Mouse (Mus musculus) liver, embryonic 13.5 days (tissue): ENCODE results near the gene Patz1. TPM values are rescaled to one million over a fixed set of nuclear protein-coding genes. Genes with fewer than 3 reads are reported as not detected.

Experiments used
- ATAC-seq: fragments of 200-750 bp; cut with Nextera tagmentation; 2 replicates; pipeline ENCODE4 v1.8.0; 2017; ENCODE audit warnings: low read depth, mild to moderate bottlenecking, moderate number of reproducible peaks, moderate library complexity
- DNase-seq: peaks from one replicate; pipeline ENCODE4 v3.0.0; 2022
- H3K27ac ChIP-seq: fragments of 300-500 bp; sonication (generic); 2 replicates; pipeline ENCODE4 v1.5.1; 2015; ENCODE audit warnings: moderate library complexity, mild to moderate bottlenecking, inconsistent platforms
- H3K27me3 ChIP-seq: fragments of 300-500 bp; sonication (generic); 2 replicates; pipeline ENCODE4 v1.6.1; 2015; ENCODE audit warnings: mild to moderate bottlenecking, inconsistent platforms
- H3K36me3 ChIP-seq: fragments of 300-500 bp; sonication (generic); 2 replicates; pipeline ENCODE4 v1.6.1; 2015; ENCODE audit warnings: mild to moderate bottlenecking, inconsistent platforms
- H3K4me1 ChIP-seq: fragments of 300-500 bp; sonication (generic); replicated peaks from 2 replicates; pipeline ENCODE4 v1.6.1; 2015; ENCODE audit warnings: inconsistent platforms
- H3K4me2 ChIP-seq: fragments of 300-500 bp; sonication (generic); 2 replicates; pipeline ENCODE4 v1.6.1; 2015; ENCODE audit warnings: inconsistent platforms, mild to moderate bottlenecking, moderate library complexity
- H3K4me3 ChIP-seq: fragments of 300-500 bp; sonication (generic); replicated peaks from 2 replicates; pipeline ENCODE4 v1.5.1; 2015; ENCODE audit warnings: mild to moderate bottlenecking, inconsistent platforms
- H3K9ac ChIP-seq: fragments of 300-500 bp; sonication (generic); 2 replicates; pipeline ENCODE4 v1.6.1; 2015; ENCODE audit warnings: mild to moderate bottlenecking, inconsistent platforms
- H3K9me3 ChIP-seq: fragments of 300-500 bp; sonication (generic); replicated peaks from 2 replicates; pipeline ENCODE4 v1.6.1; 2016; ENCODE audit warnings: inconsistent platforms
- WGBS: fragments of 180-500 bp; shearing (Covaris S2); methylation state at CpG from one replicate; pipeline ENCODE4 v1.1.7; 2015; ENCODE audit not compliant: insufficient replicate concordance; 5-methylcytosine and 5-hydroxymethylcytosine counted together
- polyA plus RNA-seq: library from polyadenylated mRNA; unstranded; fragments of >200 nt; fragmentation: Nextera tagmentation; extraction: Ambion mirVana; gene quantifications from 2 replicates; pipeline ENCODE4 v1.2.1, GENCODE M21; 2015

Patz1 gene
- polyA plus RNA-seq, 1 experiment from 2014 or later = 14.8 TPM

GRCm38 (mm10) chr11:3282887-3283286, 5.8 kb upstream of the Patz1 start:
- Histone ChIP-seq H3K9ac (no peak overlapping the region), H3K27me3 (no peaks in the 10 kb centered on the region), H3K9me3 (peaks cover 19% of the 10 kb centered on the region), H3K4me2 (no peak overlapping the region), H3K36me3 (no peaks in the 10 kb centered on the region), H3K4me1 (peaks cover 4% of the 10 kb centered on the region), H3K4me3 (no peak overlapping the region), H3K27ac (no peak overlapping the region)
- ATAC-seq (no peak), DNase-seq (no peak)
- 73% methylated on average over 6 of the region's 6 CpGs for WGBS

DNA sequence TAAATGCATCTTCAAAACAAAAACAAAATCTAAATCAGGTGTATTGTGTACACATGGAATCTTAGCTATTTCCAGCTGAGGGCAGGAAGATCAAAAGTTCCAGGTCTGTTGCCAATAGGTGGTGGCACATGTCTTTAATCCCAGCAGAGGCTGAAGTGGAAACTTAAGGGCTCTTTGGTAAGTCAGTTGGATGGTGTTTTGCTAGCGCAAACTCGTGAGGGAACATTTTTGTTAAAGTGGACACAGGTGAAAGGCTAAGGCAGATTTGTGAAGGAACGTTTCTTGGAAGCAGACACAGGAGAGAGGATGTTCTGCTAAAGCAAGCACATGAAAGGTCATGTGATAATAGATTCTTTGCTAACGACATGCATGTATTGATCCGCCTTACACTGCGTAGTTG, 5.0 kb upstream of the Patz1 start:
- 86% methylated on average over 6 of the region's 6 CpGs for WGBS
- Histone ChIP-seq H3K9me3 (peaks cover 19% of the 10 kb centered on the region), H3K4me1 (peaks cover 12% of the 10 kb centered on the region), H3K27me3 (peaks cover 6% of the 10 kb centered on the region; the same call in 1 of the 2 replicates), H3K4me3 (no peak overlapping the region), H3K27ac (no peak overlapping the region), H3K36me3 (no peaks in the 10 kb centered on the region), H3K9ac (no peak overlapping the region), H3K4me2 (no peak overlapping the region)
- DNase-seq (no peak), ATAC-seq (no peak)

DNA sequence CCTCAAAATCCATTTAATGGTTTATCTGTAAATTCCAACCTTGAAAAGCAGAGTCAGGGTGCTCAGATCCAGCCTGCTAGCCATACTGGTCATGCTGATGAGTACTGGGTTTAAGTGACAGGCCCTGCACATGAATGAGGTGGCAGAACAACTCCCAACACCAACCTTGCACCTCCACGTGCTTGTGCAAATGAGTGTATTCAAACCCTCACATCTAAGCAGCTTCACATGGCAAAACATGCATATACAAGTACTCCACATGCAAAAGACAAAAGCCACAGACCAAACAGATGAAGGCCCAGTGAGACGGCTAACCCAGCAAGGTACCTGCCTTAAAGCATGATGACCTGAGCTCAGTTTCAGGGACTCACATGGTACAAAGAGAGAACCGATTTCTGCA, 2.7 kb upstream of the Patz1 start:
- Histone ChIP-seq H3K4me1 (peaks cover 27% of the 10 kb centered on the region), H3K27ac (no peak overlapping the region), H3K9ac (no peak overlapping the region), H3K36me3 (no peaks in the 10 kb centered on the region), H3K4me2 (no peak overlapping the region), H3K27me3 (peaks cover 7% of the 10 kb centered on the region; the same call in 1 of the 2 replicates), H3K4me3 (no peak overlapping the region), H3K9me3 (peaks cover 12% of the 10 kb centered on the region; the same call in 1 of the 2 replicates)
- ATAC-seq (no peak), DNase-seq (no peak)
- 55% methylated on average over 3 of the region's 3 CpGs for WGBS

GRCm38 (mm10) chr11:3287131-3287530, 1.5 kb upstream of the Patz1 start:
- DNase-seq = no peak

GRCm38 (mm10) chr11:3287921-3288320, 753 bp upstream of the Patz1 start:
- Histone ChIP-seq H3K27ac (0 out of 2 replicates have a peak overlapping the region, but pooled peaks have one; percentile 92), H3K36me3 (no peaks in the 10 kb centered on the region), H3K9ac (0 out of 2 replicates have a peak overlapping the region, but pooled peaks have one; percentile 93), H3K9me3 (0 out of 2 replicates have a peak, but pooled peaks cover under 1% of the 10 kb centered on the region), H3K4me3 (peak overlapping the region; percentile 88), H3K4me2 (peak overlapping the region; percentile 99), H3K4me1 (peaks cover 47% of the 10 kb centered on the region), H3K27me3 (peaks cover 7% of the 10 kb centered on the region; the same call in 1 of the 2 replicates)
- DNase-seq = no peak
- ATAC-seq = no peak
- 42% methylated on average over 5 of the region's 5 CpGs for WGBS

More at GRCm38 (mm10) chr11:3287131-3287530, 1.5 kb upstream of the Patz1 start:
- Histone ChIP-seq H3K9ac (no peak overlapping the region), H3K27me3 (peaks cover 7% of the 10 kb centered on the region; the same call in 1 of the 2 replicates), H3K4me3 (no peak overlapping the region), H3K9me3 (0 out of 2 replicates have a peak, but pooled peaks cover 2% of the 10 kb centered on the region), H3K27ac (no peak overlapping the region), H3K4me2 (no peak overlapping the region), H3K36me3 (no peaks in the 10 kb centered on the region), H3K4me1 (peaks cover 39% of the 10 kb centered on the region)
- ATAC-seq = no peak
- WGBS = 69% methylated on average over 6 of the region's 6 CpGs

GRCm38 (mm10) chr11:3289302-3289802, 678 bp downstream of the Patz1 start:
- DNase-seq (peak; percentile 63), ATAC-seq (peak; percentile 63)
- under 1% methylated on average over 35 of the region's 40 CpGs for WGBS
- Histone ChIP-seq H3K36me3 (peaks cover 14% of the 10 kb centered on the region), H3K27me3 (peaks cover 7% of the 10 kb centered on the region; the same call in 1 of the 2 replicates), H3K27ac (peak overlapping the region; percentile 92), H3K9me3 (no peaks in the 10 kb centered on the region), H3K9ac (peak overlapping the region; percentile 93), H3K4me2 (peak overlapping the region; percentile 99), H3K4me1 (peaks cover 61% of the 10 kb centered on the region), H3K4me3 (peak overlapping the region; percentile 88)

DNA sequence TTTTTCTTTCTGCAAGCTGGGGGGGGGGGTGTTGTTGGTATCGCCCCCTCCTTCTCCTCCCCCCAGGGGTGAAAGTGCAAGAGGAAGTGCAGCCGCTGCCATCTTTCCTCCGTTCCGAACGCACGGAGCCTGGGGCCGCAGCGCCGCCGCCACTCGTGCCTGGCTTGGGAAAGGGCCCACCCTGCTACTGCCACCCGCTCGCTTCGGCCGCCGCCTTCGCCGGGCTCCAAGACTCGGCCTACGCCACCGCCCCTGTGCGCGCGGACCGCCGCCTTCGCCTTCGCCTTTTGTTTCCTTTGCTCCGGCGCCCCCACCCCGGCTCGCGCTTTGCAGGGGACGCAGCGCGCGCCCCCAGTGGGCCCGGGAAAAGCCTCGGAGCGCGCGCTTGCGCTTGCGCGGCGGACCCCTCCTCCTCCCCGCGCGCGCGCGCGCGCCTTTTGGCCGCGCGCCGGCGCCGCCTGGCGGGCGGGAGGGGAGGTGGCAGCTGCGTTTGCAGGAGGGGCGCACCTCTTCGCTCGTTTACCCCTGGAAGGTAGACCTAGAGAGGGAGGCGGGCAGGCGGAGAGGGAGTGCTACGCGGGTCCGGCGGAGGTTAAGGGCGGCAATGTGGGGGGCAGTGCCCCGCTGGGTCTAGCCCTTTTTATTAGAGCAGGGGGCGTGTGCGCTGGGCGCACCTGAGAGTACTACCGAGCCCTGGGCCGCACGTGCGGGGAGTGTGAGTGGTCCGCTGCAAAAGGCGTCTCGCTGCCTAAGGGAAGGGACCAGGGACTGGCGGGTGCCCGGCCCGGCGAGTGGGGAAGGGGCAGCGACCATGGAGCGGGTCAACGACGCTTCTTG, 1.3 kb downstream of the Patz1 start:
- peak overlapping the region; percentile 92 for H3K27ac ChIP-seq
- under 1% methylated on average over 77 of the region's 92 CpGs for WGBS
- peaks cover 21% of the 10 kb centered on the region for H3K36me3 ChIP-seq
- H3K9me3 ChIP-seq = no peaks in the 10 kb centered on the region
- ATAC-seq = peak; percentile 40
- DNase-seq = peak; percentile 68
- H3K9ac ChIP-seq = peak overlapping the region; percentile 93
- peaks cover 68% of the 10 kb centered on the region for H3K4me1 ChIP-seq
- H3K4me3 ChIP-seq = peak overlapping the region; percentile 88
- peak overlapping the region; percentile 99 for H3K4me2 ChIP-seq
- peaks cover 7% of the 10 kb centered on the region; the same call in 1 of the 2 replicates for H3K27me3 ChIP-seq

DNA sequence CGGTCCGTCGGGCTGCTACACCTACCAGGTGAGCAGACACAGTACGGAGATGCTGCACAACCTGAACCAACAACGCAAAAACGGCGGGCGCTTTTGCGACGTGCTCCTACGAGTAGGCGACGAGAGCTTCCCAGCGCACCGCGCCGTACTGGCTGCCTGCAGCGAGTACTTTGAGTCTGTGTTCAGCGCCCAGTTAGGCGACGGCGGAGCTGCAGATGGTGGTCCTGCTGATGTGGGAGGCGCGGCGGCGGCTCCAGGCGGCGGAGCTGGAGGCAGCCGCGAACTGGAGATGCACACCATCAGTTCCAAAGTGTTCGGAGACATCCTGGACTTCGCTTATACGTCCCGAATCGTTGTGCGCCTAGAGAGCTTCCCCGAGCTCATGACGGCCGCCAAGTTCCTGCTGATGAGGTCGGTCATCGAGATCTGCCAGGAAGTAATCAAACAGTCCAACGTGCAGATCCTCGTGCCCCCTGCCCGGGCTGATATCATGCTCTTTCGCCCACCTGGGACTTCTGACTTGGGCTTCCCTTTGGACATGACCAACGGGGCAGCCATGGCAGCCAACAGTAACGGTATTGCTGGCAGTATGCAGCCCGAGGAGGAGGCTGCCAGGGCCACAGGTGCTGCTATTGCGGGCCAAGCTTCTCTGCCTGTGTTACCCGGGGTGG, 2.1 kb downstream of the Patz1 start:
- Histone ChIP-seq H3K4me3 (peak overlapping the region; percentile 88), H3K27me3 (peaks cover 7% of the 10 kb centered on the region; the same call in 1 of the 2 replicates), H3K9me3 (no peaks in the 10 kb centered on the region), H3K27ac (peak overlapping the region; percentile 92), H3K9ac (peak overlapping the region; percentile 93), H3K4me1 (peaks cover 75% of the 10 kb centered on the region), H3K4me2 (peak overlapping the region; percentile 99), H3K36me3 (peaks cover 27% of the 10 kb centered on the region)
- DNase-seq (peak; percentile 48), ATAC-seq (peak; percentile 15)
- under 1% methylated on average over 50 of the region's 50 CpGs for WGBS

DNA sequence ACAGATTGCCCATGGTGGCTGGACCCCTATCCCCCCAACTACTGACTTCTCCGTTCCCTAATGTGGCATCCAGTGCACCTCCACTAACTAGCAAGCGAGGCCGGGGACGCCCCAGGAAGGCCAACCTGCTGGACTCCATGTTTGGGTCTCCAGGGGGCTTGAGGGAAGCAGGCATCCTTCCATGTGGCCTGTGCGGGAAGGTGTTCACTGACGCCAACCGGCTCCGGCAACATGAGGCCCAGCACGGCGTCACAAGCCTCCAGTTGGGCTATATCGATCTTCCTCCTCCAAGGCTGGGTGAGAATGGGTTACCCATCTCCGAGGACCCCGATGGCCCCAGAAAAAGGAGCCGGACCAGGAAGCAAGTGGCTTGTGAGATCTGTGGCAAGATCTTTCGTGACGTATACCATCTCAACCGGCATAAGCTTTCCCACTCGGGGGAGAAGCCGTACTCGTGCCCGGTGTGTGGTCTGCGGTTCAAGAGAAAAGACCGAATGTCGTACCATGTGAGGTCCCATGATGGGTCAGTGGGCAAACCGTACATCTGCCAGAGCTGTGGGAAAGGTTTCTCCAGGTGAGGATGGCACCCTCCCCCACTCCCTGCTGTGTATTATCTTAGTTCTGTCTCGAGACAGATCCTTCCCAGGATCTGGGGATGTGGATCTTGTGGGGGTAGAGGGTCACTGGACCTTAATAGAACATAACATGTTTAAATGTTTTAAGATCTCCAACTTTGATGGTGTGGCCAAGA, 2.8 kb downstream of the Patz1 start:
- Histone ChIP-seq H3K4me2 (peak overlapping the region; percentile 99), H3K27ac (peak overlapping the region; percentile 92), H3K4me1 (peaks cover 82% of the 10 kb centered on the region), H3K4me3 (peak overlapping the region; percentile 88), H3K9ac (peak overlapping the region; percentile 93), H3K36me3 (peaks cover 35% of the 10 kb centered on the region), H3K9me3 (no peaks in the 10 kb centered on the region), H3K27me3 (peaks cover 7% of the 10 kb centered on the region; the same call in 1 of the 2 replicates)
- ATAC-seq = no peak
- DNase-seq = peak; percentile 33
- WGBS = under 1% methylated on average over 26 of the region's 26 CpGs

DNA sequence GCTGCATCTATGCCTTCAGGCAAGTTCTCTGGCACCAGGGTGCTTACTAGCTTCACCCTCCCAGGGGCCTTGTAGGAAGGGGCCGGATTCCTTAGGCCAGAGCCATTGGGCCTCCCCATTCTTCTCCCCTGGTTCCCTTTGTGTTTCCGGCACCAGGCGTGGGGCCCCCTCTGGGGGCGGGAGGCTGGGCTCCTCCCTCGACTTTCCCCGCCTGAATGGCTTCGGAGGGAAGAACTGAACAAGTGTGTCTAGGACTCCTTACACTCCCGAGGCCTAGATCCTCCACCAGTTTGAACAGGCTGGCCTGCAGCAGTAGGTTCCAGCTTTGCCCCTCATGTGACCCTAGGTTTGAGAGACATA, 3.4 kb downstream of the Patz1 start:
- Histone ChIP-seq H3K4me2 (peak overlapping the region; percentile 99), H3K9ac (peak overlapping the region; percentile 93), H3K27ac (peak overlapping the region; percentile 92), H3K27me3 (peaks cover 7% of the 10 kb centered on the region; the same call in 1 of the 2 replicates), H3K4me3 (peak overlapping the region; percentile 88), H3K4me1 (peaks cover 87% of the 10 kb centered on the region), H3K36me3 (peaks cover 40% of the 10 kb centered on the region), H3K9me3 (no peaks in the 10 kb centered on the region)
- 0% methylated on average over 8 of the region's 8 CpGs for WGBS
- DNase-seq = peak; percentile 70
- ATAC-seq = peak; percentile 41
